Mouse (Mus musculus) layer of hippocampus, adult 18-20 months (tissue): ENCODE data around the gene Zfp605. TPM values are rescaled to one million over a fixed set of nuclear protein-coding genes. Genes with fewer than 3 reads are reported as not detected.
A peak's percentile ranks its signal among the peaks of the same experiment; 100 is the strongest.
"Not testable (repeated sequence)": the region's sequence is repeated elsewhere in the genome, so short reads cannot be mapped to it uniquely, and the experiment has no call there.

ENCODE experiments used
- DNase-seq, 2 experiments: peaks; one replicate each; pipeline ENCODE4 v3.0.0; 2022; ENCODE audit warnings: low spot score in 2 of 2
- total RNA-seq, 2 experiments: library from RNA; stranded (reverse); gene quantifications; 2 replicates each; pipeline ENCODE4 v1.2.3; 2021

The Zfp605 gene
- total RNA-seq, 2 experiments from 2014 or later, result 15.3 to 16.2 TPM

DNA sequence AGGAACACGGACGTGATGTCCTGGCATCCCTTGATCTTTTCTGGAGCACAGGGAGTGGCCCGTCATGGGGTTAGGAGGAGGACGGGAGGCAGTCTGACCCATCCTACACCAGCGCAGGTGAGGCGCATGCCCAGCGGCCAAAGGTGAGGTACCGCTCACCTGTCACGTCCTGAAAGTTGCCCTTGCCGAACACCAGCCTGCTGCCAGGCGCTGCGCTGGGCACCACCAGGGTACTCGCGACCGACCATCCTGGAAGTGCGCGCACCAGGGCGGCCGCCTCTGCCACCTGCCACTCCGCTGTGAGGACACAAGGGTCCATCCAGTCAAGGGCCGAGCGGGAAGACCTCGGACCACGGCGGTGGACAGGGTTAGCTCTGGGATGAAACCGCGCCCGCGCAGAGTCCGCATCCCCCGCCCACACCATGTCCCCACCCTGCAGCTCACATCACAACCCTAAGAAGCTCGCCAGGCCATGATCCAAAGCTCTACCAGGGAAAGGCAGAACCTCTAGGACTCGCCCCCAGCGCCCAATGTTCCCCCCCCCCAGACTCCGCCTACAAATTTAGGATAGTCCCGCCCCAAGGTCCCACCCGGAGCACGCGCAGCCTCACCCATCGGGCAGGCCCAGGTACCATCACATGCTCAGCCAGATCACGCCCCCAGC is 2.9 kb upstream of the Zfp605 start:
- DNase-seq, result peak in 1 of 2 experiments; percentile 27

DNA sequence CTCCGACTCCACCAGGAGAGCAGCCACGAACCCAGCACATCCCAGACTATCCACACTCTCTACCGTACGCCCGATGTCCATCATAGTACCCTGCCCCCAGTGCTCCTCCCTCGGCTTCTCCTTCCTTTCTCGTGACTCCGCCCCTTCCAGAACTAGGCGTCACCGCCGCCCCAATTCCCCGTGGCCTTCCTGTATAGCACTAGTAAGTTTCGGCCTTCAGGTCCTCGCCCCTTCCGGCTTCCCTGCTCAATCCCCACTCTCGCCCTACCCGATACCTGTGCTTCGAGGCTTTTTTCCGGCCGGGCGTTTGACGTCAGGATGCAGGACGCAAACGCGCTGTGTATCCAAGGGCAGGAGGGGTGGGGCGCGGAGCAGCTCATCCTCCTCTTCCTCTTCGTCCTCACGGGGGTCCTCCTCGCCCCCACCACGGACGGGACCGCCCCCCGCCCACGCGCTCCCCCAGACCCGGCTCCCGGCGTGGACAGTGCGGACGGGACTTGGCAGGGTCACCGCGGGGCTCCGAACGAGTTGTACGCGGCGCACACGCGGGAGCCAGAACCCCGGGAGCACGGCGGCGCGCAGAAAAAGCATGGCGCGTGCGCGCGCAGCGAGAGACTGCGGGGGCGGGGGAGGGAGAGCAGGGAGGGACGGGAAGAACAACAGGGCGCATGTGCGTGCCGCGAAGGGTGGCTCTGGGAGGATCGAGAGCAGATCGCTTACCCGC is 2.1 kb upstream of the Zfp605 start, which contains the start of gene Gtpbp6:
Gtpbp6 (minus strand) TSS at position 617 of the 724 bp plus-strand sequence.
- peak; percentile 95 to 97 for DNase-seq

DNA sequence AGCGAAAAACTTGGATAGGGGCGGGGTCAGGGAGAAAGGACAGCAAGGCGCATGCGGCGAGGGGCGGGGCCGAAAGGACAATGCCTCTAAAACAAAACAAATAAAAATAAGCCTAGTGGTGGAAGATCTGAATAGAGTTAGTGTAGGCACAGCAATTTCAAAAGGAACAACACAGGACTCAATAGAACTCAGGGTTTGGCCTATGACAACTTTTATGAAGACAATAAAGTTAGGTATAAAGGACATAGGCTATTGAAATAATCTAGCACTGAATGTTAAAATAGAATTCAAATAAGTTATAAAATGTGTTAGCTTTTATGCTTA is 1.6 kb upstream of the Zfp605 start:
- DNase-seq, result no peak

DNA sequence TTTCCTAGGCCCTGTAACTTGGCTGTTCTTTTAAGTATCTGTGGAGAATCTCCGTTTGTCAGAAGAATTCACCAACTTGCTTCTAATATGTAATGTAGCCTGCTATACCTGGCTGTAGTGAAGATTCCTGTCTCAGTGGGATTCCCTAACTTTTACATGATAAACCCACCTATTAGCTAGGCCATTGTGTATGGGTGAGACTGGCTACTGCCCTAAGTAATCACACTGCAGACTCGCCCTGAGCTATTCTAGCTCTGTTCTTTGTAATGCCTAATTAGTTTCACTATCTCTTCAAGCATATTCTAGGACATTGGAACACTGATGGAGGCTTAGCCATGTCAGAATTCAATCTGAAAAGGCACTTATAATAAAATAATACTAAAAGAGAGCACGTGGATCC is 12.5 kb downstream of the Zfp605 start:
- not testable (repeated sequence) for DNase-seq

DNA sequence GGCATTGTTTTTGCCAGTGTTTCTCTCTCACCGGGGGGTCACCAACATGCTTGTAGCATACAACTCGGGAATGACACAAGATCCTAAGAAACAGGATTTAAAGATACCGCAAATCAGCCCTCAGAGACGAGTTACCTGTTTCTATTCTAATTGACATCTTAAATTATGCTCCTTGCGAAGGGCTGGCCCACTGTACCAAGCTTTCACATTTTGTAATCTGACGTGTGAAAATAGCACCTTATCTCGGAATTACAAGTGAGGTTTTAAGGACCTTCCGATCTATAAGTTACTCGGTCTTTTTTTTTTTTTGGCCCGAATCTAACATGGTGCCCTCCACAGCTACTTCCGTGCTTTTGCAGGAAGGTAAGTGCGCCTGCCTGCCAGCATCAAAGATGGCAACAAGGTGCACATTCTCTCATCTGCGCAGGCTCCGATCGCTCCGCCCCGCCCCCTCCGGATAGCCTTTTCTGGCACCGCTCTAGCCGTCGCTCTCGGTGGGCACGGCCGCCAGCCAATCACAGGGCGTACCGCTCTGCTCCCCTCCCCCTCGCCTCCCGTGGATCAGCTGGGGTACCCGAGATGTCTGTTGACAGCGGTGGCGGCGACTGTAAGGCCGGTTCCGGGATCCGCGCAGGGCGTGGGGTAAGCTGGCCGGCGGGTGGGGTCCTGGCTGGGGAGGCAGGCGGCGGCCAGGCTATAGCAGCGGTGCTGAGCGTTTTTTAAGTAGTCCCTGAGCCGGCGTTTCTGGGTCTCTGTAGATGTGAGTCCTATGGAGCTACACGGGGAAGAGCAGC is 25.6 kb downstream of the Zfp605 start, which contains the start of gene Chfr:
Chfr (plus strand) TSS at position 550 of the 794 bp plus-strand sequence.
- peak; percentile 99 to 100 for DNase-seq

DNA sequence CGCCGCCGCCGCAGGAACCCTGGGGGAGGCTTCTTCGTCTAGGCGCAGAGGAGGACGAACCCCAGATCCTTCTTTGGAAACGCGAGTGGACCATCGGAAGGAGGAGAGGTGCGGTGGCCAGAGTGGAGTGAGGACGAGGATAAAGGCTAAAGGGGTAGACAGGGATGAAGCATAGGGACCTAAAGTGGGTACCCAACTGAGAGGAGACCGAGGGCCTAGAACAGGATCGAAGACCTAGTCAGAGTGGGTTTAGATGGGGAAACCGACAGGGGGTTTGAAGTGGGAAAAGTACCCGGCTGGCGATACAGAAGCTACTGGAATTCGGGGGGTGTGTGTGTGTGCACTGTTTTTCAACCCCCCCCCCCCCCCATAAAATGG is 26.2 kb downstream of the Zfp605 start:
- DNase-seq, result no peak

DNA sequence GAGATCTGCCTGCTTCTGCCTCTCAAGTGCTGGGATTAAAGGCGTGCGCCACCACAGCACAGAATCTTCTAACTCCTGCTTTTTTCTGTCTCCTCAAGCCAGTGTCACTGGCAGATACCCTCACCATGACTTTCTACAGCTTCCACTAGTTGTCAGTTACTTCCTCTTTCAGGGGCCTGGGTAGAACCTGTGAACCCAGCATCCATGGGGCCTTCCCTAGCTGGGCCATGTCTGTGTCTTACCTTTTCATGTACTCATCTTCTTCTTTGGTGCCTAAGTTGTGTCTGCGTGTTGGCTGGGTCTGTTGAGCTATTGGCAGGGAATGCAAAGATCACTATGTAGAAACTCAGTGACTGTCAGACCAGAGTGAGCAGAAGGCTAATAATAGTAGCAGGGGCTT is 27.9 kb downstream of the Zfp605 start:
- DNase-seq, result no peak

DNA sequence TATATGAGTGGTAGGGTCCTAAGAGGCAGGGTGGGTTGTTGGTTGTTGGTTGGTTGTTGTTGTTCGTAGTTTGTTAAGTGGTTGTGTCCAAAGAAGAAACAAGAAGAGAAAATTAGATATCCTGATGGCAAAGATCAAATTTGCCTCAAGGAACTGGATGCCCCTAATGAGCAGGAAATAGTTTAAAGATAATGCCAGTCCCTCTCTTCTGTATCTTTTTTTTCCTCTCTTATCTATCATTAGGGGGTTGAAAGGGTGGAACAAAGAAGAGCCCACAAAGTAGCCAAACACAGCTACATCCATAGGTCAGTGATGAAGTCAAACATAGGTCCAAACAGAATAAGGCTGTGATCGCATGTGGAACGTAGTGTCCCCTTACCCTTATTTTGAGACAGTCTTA is 29.4 kb downstream of the Zfp605 start:
- DNase-seq, result no peak

DNA sequence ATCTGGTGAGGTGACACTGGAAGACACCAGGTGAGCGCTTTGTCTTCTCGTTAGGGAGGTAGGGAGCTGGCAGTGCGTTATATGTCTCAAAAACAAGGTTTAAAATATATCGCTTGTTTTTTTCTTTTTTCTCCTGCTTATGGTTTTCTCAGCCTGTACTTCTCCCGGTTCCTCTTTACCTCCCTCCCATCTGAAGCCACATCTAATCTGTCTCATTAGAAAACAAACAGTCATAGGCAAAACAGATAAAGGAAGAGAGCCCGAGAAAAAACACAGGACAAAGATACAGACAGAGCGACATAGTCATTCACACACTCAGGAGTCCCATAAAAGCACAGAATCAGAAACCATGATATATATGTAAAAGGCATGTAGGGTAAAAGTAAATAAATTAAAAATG is 30.5 kb downstream of the Zfp605 start:
- DNase-seq, result no peak

DNA sequence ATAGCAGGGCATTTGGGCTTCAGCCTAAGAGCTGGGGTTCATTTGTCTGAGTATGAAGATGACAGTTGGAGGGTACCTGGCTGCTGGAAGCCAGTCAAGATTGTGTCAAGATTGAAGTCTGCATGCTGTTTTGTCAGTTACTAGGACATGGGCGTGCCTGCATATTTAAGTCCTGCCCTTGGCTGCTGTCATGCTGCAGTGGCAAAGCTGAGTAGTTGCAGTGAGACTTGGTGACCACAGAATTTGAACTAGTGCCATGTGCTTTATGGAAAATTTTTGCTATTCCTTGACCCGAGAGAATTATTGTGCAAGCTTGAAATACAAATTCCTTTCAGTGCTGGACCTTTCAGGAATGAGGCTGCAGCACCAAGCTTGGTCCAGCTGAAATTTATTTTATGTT is 32.4 kb downstream of the Zfp605 start:
- DNase-seq, result no peak

DNA sequence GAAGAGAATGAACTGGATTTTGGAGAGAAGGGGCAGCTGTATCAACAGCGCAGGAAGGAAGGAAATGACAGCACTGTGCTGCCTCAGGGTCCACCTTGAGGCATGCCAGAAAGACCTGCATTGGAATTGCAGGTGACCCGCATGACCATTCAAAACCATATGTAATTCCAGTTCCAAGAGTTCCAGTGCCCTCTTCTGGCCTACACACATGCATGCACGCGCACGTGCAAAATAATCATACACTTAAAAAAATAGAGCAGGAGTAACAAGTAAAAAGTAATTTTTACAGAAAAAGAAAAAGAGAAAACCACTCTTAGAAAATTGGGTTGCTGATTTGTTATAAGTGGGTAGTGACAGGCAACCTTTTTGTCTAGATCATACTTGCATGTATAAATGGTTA is 33.1 kb downstream of the Zfp605 start:
- no peak for DNase-seq

DNA sequence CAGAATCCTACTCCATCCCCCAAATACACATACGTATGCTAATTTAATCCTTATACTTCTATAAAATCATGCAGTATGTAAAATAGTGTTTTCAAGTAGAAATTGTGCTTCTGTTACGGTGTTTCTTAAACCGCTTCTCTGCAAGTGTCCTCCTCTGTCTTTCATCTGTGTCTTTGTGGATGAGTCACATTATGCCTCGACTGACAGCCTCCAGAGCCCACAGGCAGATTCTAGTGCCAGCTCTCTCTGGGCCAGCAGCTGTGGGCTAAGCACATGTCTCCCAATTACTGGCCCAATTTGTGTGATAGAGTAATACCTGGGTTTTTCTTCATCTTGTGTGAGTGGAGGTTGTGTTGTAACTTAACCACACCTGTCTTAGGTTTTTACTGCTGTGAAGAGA is 59.5 kb downstream of the Zfp605 start:
- DNase-seq, result no peak

DNA sequence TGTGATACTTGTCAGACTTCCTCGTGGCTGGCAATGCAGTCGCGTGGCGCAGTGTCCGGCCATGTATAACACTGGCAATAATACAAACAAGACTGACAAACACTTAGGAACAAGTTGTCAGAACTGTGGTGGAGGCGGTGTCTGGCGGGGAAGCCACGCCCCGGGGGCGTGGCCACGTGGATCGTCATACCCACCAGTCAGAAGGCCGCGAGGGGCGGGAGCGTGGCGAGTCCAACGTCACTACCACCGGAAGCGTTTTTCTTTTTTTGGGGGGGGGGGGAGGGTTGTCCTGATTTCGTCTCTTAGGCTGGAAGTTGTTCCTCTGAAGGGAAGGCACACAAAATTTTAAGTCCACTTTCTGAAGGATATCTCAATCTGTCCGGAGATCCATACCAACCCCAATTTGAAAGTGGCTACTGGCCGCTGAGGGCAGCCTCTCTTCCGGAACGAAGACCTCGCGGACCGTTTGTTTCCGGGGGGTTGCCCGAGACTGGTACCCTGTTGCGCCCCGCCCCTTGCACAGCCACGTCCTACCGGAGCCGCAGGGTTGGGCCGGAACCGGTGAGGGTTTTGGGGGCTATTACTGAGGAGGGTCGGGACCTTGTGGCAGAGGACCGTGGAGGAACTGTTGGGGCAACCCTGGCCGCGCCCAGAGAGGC is 66.6 kb downstream of the Zfp605 start, which contains the start of gene Golga3:
Golga3 (plus strand) TSS at position 340 of the 659 bp plus-strand sequence.
- DNase-seq, result peak; percentile 84 to 96

DNA sequence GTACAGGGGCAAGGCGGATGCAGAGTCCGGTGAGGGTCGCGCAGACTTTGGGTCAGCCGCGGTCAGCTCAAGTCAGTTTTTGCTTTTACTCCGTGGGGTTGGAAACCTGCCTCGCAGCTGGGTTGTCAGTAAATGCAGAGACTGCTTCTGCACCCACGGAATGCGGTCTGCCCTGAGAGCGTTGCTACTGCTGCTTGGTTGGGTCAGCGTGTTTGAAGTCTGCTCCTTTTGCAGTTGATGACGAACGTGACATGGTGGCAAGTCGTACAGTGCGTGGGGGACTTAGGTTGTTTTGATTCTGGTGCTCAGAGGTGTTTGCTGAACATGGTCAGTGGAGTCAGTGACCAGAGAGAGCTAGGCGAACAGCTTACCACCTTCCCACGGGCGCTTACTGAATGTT is 67.1 kb downstream of the Zfp605 start:
- DNase-seq, result no peak

DNA sequence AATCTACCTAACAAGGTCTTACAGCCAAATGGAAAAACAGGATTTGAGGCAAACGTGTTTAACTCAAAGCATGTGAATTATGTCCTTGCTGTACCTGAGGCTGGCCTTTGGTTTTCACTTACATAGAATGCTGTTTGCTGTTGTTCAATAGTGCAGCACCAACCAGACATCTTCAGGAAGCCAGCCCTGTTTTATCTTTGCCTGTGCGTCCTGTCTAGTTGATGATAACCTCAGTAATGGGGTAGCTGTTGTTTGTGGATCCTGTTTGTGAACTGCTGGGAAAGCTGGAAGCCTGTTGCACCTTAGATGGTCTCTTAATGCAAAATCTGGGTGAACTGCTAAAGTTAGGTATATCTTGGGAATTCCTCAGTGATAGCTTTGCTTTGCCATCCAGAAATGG is 68.7 kb downstream of the Zfp605 start:
- no peak for DNase-seq

Other genes starting within 250 kb of the Zfp605 start
- gene Gm15446, start 186.7 kb upstream of the Zfp605 start, total RNA-seq, result 10 to 100 TPM; 35.0 to 38.6 TPM
- 10 to 100 TPM; 49.3 to 51.5 TPM for gene Zfp932, start 113.6 kb upstream of the Zfp605 start, total RNA-seq
- 10 to 100 TPM in 1 of 2 experiments, 1 to 10 TPM in 1; 9.5 to 12.9 TPM for gene Gm17655, start 37.6 kb upstream of the Zfp605 start, total RNA-seq
- gene Gm35315, start 15.7 kb upstream of the Zfp605 start, total RNA-seq, result under 1 TPM; 0.40 to 0.43 TPM
- 1 to 10 TPM; 5.0 to 5.1 TPM for gene Plcxd1, start 10.1 kb upstream of the Zfp605 start, total RNA-seq
- gene Gtpbp6, start 1.9 kb upstream of the Zfp605 start, total RNA-seq, result 10 to 100 TPM; 77.8 to 81.5 TPM
- 10 to 100 TPM; 37.3 to 46.6 TPM for gene Chfr, start 25.8 kb downstream of the Zfp605 start, total RNA-seq
- gene Golga3, start 66.6 kb downstream of the Zfp605 start, total RNA-seq, result 10 to 100 TPM; 47.9 to 49.6 TPM
- gene Ankle2, start 120.9 kb downstream of the Zfp605 start, total RNA-seq, result 10 to 100 TPM; 43.5 to 48.0 TPM
- gene Pgam5, start 159.8 kb downstream of the Zfp605 start, total RNA-seq, result 10 to 100 TPM; 52.7 to 60.8 TPM
- 10 to 100 TPM; 11.5 to 15.5 TPM for gene Pxmp2, start 176.1 kb downstream of the Zfp605 start, total RNA-seq
- gene Pole, start 176.2 kb downstream of the Zfp605 start, total RNA-seq, result 1 to 10 TPM; 1.1 to 1.5 TPM
- not detected for gene P2rx2, start 233.1 kb downstream of the Zfp605 start, total RNA-seq
- gene Lrcol1, start 234.6 kb downstream of the Zfp605 start, total RNA-seq, result not detected